Mouse (Mus musculus): ENCODE data around the gene St3gal2.

- TF ChIP-seq POLR2A (IDR thresholded peaks at IDR 0.05; ENCODE audit: extremely low read depth, insufficient read depth, low read length) (no peak), CTCF (IDR thresholded peaks at IDR 0.05; ENCODE audit: extremely low read depth, insufficient read depth, low read length) (no peak)
Measured at GRCm38 (mm10) chr8:110933272-110933671, 13.6 kb downstream of the St3gal2 start.

All from cortical plate, adult 2 months (tissue).